Mouse (Mus musculus) CD4-positive helper T cell, adult 2 months (primary cell): ENCODE results near the gene Qsox2.

Experiments
- DNase-seq: peaks from one replicate; pipeline ENCODE4 v3.0.0-alpha.2; 2012; ENCODE audit warnings: low read depth, missing footprints, low spot score

The Qsox2 gene

GRCm38 (mm10) chr2:26237290-26237782 lies at the start of gene Qsox2:
TSS of gene Qsox2 (minus strand) at chr2:26237525.
- DNase-seq = peak; percentile 88

GRCm38 (mm10) chr2:26286391-26286790 lies 49.1 kb upstream of the Qsox2 start:
- no peak for DNase-seq

GRCm38 (mm10) chr2:26285804-26286203 lies 48.5 kb upstream of the Qsox2 start:
- no peak for DNase-seq

DNA sequence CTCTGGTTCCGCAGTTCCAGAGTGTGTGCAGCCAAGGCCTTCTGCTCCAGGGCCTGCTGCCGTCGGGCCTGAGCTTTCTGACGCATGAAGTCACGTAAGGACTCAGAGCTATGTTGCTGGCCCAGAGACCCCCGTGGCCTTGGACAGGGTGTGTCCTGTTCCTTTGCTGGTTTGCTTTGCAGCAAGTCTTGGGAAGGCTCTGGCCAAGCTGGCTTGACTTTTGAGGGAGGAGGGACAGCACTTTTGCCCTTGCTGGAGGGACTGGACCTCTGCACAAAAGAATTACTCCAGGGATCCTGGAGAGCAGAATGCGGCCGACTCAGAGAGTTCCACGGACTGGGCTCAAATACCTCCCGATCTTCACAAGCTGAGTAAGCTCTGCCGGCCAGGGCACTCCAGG lies 43.3 kb upstream of the Qsox2 start:
- DNase-seq = no peak

GRCm38 (mm10) chr2:26279712-26280111 lies 42.4 kb upstream of the Qsox2 start:
- DNase-seq = no peak

DNA sequence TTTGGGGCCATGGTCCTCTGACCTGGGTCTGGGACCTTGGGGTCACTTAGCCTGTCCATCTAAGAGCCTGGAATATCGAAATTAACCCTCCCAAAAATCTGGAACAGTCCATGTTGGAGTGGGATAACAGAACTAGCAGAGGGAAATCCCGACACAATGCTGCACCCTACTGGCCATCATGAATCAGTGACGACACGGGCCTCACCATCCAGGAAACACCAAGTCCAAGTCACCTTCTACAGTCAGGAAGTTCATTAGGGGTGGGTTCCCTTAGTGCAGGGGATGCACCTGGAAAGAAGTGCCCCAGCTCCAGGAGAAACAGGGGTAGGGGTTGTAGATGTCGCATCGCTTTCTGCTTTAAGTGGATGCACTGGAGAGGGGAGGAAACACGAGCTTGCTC lies 36.3 kb upstream of the Qsox2 start:
- no peak for DNase-seq

- DNase-seq = no peak
Measured at GRCm38 (mm10) chr2:26268216-26268615, 30.9 kb upstream of the Qsox2 start.

GRCm38 (mm10) chr2:26266066-26266742 lies 28.9 kb upstream of the Qsox2 start:
- DNase-seq = no peak

DNA sequence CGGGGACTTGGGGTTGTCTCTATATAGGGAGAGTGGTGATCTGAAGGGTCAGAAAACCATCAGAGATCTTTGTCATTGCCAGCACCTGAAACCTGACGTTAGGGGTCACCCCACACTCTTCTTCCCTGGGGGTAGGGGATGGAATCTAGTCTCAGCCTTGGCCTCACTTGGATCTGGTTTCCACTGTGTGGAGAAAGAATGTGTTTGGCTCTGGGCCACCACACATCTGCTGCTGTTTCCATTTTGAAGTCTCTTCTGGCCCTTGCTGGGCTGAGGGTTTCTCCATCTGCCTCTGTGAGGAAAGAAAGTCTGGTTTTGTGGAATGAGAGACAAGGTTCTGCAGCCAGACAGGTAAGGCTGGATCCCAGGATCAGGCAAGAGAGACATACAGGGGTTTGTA lies 27.8 kb upstream of the Qsox2 start:
- no peak for DNase-seq

DNA sequence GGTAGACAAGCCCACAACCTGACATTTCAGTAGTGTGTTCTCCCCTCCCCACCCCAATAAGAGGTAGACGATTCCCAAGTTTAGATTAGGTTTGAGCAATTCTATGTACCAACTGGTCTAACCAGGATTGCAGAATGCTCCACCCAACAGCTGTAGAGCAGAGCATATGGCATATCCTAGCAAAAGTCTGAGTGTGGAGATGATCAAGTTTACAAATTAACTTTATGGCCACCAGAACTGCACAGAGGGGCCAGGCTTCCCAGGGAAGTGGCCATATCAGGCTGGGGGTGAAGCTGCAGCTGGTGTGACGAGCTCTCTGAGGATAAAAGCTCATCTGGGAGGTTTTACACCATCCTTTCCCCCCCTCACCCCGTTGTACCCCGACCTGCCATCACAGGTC lies 27.3 kb upstream of the Qsox2 start:
- DNase-seq = no peak

GRCm38 (mm10) chr2:26257315-26258096 lies 20.2 kb upstream of the Qsox2 start:
- DNase-seq = no peak

DNA sequence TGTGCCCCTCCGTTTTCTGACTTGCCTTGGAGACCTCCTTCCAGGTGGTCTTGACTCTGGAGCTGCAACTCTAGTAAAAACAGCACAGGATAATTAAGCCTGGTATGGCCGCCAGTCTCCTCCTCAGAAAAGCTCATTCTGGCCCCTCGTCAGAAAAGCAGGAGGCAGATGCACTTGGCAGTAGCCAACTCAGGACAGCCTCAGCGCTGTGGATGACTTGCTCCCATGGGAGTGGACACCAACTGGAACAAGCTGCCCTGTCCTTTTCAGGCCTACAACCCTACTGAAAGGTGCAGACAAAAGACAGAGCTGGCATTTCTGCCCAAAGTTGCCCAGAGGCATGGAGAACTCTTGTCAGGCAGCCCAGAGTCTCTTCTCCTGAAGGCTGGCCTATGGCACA lies 17.5 kb upstream of the Qsox2 start:
- no peak for DNase-seq

- no peak for DNase-seq
Measured at GRCm38 (mm10) chr2:26252514-26253206, 15.3 kb upstream of the Qsox2 start.

DNA sequence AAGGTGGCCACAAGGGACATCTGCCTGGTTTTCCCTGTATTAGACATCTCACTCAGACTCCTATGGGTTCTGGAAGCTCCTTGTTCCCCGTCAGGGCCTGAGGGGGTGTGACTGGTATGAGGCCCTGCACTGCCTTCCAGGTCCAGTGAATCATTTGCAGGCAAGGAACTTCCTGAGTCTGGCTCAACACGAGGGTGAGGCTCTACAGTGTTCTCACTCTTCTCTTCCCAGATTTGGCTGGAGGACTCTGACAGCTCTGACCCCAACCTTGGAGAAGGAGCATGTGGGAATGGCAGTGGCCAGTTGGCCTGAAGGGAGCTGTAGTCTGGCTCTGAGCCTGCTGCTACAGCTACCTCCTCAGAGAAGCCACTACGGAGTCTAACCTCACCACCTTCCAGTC lies 10.2 kb upstream of the Qsox2 start:
- DNase-seq = no peak

DNA sequence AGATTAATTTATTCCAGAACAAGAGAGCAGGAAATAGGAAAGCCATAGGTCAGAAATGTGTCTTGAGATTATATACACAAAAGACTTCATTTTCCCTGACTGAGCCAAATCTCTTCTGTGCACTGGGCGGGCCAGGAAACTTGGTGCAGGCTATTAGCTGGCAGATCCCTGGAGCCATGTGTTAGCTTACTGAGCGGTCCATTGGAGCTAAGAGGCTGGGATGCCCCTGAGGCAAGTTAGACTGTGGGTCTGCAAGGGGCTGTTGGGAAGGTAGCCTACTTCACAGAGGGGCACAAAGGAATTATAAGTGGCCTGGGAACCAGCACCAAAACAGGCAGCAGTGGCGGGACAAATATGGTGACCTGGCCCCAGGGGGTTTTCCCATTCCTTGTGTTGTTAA lies 3.5 kb upstream of the Qsox2 start:
- DNase-seq = no peak

GRCm38 (mm10) chr2:26240330-26240729 lies 3.0 kb upstream of the Qsox2 start:
- DNase-seq = no peak

DNA sequence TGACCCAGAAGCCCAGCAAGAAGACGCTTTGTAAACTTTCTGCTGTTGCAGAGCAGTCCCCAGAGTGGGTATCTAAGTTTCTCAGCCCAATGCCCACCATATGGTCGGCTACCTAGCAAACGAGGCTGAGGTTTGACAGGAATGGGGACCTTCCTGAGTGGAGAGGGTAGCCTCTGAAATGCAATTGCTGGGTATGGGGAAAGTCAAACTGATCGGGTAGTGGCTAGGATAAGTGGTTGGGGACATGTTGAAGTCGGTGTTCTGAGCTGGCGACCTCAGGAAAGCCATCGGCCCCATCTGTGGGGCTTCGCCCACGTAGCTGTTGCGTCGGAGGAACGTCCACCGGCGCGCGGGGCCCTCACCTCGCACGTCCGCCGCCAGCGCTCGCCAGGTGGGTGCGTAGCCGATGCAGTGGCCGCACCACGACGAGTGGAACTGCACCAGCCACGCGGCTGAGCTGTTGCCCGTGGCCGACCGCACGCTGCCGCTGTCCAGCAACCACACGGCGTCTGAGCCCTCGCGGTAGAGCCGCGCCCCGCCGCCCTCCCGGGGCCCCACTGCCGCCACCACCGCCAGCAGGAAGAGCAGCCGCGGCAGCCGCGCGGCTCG lies 540 bp downstream of the Qsox2 start:
- no peak for DNase-seq

DNA sequence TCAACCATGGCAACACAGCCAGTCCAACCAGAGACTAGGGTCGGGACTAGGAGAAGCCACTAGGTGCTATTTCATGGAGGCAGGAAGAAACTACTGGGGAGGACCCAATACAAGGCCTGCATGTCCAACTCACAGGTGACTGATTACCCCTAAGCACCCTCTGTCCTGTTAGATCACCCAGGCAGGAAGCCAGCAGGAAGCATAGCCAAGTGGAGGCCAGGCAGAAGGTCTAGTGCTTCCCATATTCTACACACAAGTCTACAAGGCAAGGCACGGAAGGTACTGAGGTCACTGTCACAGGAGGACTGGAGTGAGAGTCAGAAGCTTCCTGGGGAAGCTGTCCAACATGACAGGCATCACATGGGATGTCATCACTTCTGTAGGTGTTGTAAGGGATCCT lies 2.6 kb downstream of the Qsox2 start:
- DNase-seq = no peak

DNA sequence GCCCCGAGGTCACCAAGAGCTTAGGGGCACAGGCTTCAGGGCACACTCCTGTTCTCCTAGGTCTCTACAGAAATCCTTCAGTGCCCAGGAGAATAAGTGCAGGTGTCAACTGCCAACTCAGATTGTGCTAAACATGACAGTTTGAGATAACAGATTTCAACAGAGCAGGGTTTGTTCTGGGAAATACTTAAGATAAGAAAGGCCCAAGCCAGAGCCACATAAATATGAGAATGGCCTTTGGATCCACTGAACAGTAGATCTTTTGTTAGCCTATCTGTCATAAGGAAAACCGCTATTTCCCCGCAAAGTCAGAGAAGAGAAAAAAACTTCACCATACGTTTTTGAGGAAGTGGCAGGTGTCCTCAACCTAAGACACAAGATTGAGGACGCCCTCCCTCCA lies 3.1 kb downstream of the Qsox2 start:
- no peak for DNase-seq

- DNase-seq = no peak
Measured at GRCm38 (mm10) chr2:26231366-26231765, 6.0 kb downstream of the Qsox2 start.

DNA sequence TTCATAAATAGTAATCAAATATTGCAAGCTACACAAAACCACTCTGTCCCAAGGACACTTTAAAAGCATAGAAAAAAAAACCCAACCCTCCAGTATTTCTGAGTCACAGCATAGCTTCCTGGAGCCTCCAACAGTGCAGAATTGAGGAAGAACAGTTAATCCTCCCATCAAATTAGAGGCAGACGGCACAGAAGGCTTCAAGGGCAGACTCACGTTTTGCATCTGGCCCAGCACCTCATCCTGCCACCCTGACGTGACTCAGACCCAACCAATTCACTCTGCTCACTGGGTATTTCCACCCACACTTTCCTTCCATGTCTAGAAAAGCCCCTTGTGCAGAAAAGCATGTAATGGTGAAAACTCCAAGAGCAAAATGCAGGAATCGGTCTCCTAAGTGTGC lies 7.1 kb downstream of the Qsox2 start:
- DNase-seq = no peak

DNA sequence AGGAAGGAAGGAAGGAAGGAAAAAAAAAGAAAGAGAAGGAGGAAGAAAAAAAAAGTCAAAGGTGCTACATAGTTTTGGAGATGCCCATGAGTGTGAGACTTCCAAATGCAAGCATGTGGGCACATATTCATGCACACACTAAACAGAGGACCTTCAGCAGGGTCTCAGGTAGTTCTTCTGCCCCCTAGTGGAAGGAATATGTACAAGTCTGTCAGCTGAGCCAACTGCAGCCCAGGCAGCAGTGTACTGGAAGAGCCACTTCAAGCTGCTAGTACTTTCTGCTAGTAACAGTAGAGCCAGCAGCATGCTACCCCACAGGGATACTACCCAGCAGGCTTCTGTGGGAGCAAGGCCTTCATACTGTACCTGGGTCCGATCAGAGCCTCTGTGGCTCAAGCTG lies 9.5 kb downstream of the Qsox2 start:
- peak; percentile 58 for DNase-seq
